In genomic region chr17:44177291-44177690, GRCm38 (mm10) we compare ENCODE assay signal across 13 mouse cellular contexts. TPM values are rescaled to one million over a fixed set of nuclear protein-coding genes. Genes with fewer than 3 reads are reported as not detected.
A peak's percentile ranks its signal among the peaks of the same experiment; 100 is the strongest.
DNase-seq lines count a peak whose midpoint lies in the region; TF ChIP-seq lines count a peak whose summit lies in the region.
"Had no signal": no experiment of that assay in that cellular context is flagged by ENCODE, and none has a peak within 500 bp of the region (broad histone marks: within the 10 kb centered on the region; RNA-seq: fewer than 3 reads in every experiment).

No protein-coding gene starts in this region.

- DNase-seq in cerebellum, postnatal 14 days, result peak; percentile 36 to 69
- no peak for DNase-seq in cerebellum, adult 9-10 months
- peak; percentile 70 for DNase-seq in heart, adult 11 months
- no peak for DNase-seq in heart, adult 18-20 months
- DNase-seq in brain, embryonic 14.5 days (ENCODE audit: low read depth), result peak; percentile 3
- no peak for DNase-seq in right cerebral cortex, postnatal 14 days
- DNase-seq: adrenal gland, adult 2 months; adrenal gland, postnatal 10 days; adrenal gland, postnatal 25 days; cerebellum, adult 18-20 months; cerebellum, adult 8-10 months; forebrain, postnatal 0 days had no signal

- TF ChIP-seq POLR2A in brain, embryonic 14.5 days (IDR thresholded peaks at IDR 0.05; ENCODE audit: borderline replicate concordance, extremely low read depth, insufficient read depth, insufficient read length, poor library complexity, severe bottlenecking), result no peak

- no peak for TF ChIP-seq CTCF in brain, embryonic 14.5 days (IDR thresholded peaks at IDR 0.05; ENCODE audit: borderline replicate concordance, extremely low read depth, insufficient read depth, insufficient read length)

RNA-seq across cellular contexts. Expression of gene Clic5, which starts 11.1 kb away (rescaled TPM):
- total RNA-seq in heart, adult 18-20 months (2021), result 100 to 1,000 TPM; 141 to 144 TPM
- polyA plus RNA-seq in brain, embryonic 14.5 days (2012; rRNA removed), result 0.13 and 0.27 TPM in 2 replicates
- total RNA-seq: MEL had no signal

Comparison
In these comparisons a context has a peak if more than half of its experiments do, and no peak if none do; other contexts are left out.
1. DNase-seq: peak in cerebellum, postnatal 14 days (2 of 2), heart, adult 11 months (single experiment) and brain, embryonic 14.5 days (single experiment); none in cerebellum, adult 9-10 months (single experiment), heart, adult 18-20 months (0 of 2) and right cerebral cortex, postnatal 14 days (single experiment).